Mouse (Mus musculus): ENCODE results near the gene Gm17622.

DNA sequence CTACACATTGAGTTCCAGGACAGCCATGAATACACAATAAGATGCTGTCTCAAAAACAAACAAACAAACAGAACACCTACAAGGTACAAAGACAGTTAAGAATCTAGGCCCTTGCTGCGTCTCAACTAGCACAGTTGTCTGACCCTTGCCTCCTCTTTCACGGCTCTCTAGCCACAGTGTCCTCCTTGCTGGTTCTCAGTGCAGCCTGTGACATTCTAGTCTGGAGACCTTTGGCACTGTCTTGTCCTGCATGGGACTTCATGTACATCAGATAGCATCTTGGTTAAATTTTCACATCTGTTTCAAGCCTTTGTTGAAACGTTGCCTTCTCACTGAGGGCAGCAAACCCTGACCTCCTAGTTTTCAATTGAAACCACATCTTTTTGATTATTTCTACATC is 38.2 kb downstream of the Gm17622 start:
- TF ChIP-seq CTCF (IDR thresholded peaks at IDR 0.05; ENCODE audit: low read depth) (no peak), EP300 (IDR thresholded peaks at IDR 0.05; ENCODE audit: low read depth) (no peak)

Measured in heart, postnatal 0 days (tissue).